Mouse (Mus musculus) CH12.LX (cell line): ENCODE results near the gene Pde11a. TPM values are rescaled to one million over a fixed set of nuclear protein-coding genes. Genes with fewer than 3 reads are reported as not detected.

ENCODE experiments used
- DNase-seq: peaks from one replicate; pipeline ENCODE4 v3.0.0-alpha.2; 2013; ENCODE audit errors: extremely low read depth
- H3K27ac ChIP-seq: 2 replicates; pipeline ENCODE4 v1.5.1; 2012; ENCODE audit warnings: low read depth, mild to moderate bottlenecking, control low read depth, moderate library complexity; ENCODE audit not compliant: insufficient read depth
- H3K27me3 ChIP-seq: replicated peaks from 2 replicates; pipeline ENCODE3; 2012; ENCODE audit warnings: inconsistent platforms
- H3K36me3 ChIP-seq, 2 experiments: replicated peaks in 1 of 2; 2 replicates each; pipeline versions ENCODE3 to v1.6.1; 2012; ENCODE audit warnings: inconsistent platforms in 1 of 2, low read length in 1 of 2, mild to moderate bottlenecking in 1 of 2, mixed read lengths in 1 of 2, moderate library complexity in 1 of 2; ENCODE audit not compliant: control insufficient read depth in 1 of 2, insufficient read depth in 1 of 2
- H3K4me1 ChIP-seq, 2 experiments: 2 replicates each; pipeline ENCODE4 v1.6.1; 2012; ENCODE audit warnings: inconsistent platforms in 1 of 2, moderate library complexity in 1 of 2; ENCODE audit not compliant: insufficient read depth in 2 of 2, control insufficient read depth in 1 of 2
- H3K4me2 ChIP-seq: 2 replicates; pipeline ENCODE4 v1.6.1; 2012; ENCODE audit warnings: low read depth, mild to moderate bottlenecking, control low read depth; ENCODE audit not compliant: poor library complexity, insufficient read depth, severe bottlenecking
- H3K4me3 ChIP-seq, 3 experiments: fragments of 150-350 bp in 1 of 3; sonication (generic) in 1 of 3; replicated peaks in 1 of 3; 2 replicates each; pipeline versions ENCODE3 to v1.5.1; 2011 to 2012; ENCODE audit warnings: low read depth in 2 of 3, low read length in 2 of 3, mild to moderate bottlenecking in 2 of 3, moderate library complexity in 2 of 3, control low read depth in 1 of 3, improper control_type of control experiment in 1 of 3, inconsistent platforms in 1 of 3, mixed read lengths in 1 of 3; ENCODE audit not compliant: poor library complexity in 1 of 3
- H3K79me2 ChIP-seq: replicated peaks from 2 replicates; pipeline ENCODE4 v1.6.1; 2012; ENCODE audit warnings: mild to moderate bottlenecking, moderate library complexity; ENCODE audit not compliant: control insufficient read depth, poor library complexity, insufficient read depth, severe bottlenecking; ENCODE audit errors: extremely low read depth
- H3K9ac ChIP-seq: 2 replicates; pipeline ENCODE4 v1.6.1; 2012; ENCODE audit warnings: low read depth, mild to moderate bottlenecking, control low read depth, moderate library complexity; ENCODE audit not compliant: insufficient read depth
- H3K9me3 ChIP-seq: replicated peaks from 2 replicates; pipeline ENCODE3; 2012; ENCODE audit warnings: low read length, inconsistent platforms, mixed read lengths
- CHD1 ChIP-seq: IDR thresholded peaks from 2 replicates; pipeline ENCODE4 v1.6.1; 2012; ENCODE audit warnings: low read depth, low read length, improper control_type of control experiment, inconsistent platforms
- CHD2 ChIP-seq: IDR thresholded peaks from 2 replicates; pipeline ENCODE4 v1.6.1; 2011; ENCODE audit warnings: low read length, improper control_type of control experiment
- CTCF ChIP-seq, 2 experiments: IDR thresholded peaks in 1 of 2; conservative IDR thresholded peaks in 1 of 2; 2 replicates each; pipeline ENCODE4 v1.5.1; 2011 to 2012; ENCODE audit warnings: low read depth in 2 of 2, low read length in 2 of 2, improper control_type of control experiment in 1 of 2, inconsistent platforms in 1 of 2, mild to moderate bottlenecking in 1 of 2, moderate library complexity in 1 of 2
- E2F4 ChIP-seq: IDR thresholded peaks from 2 replicates; pipeline ENCODE4 v1.6.1; 2011; ENCODE audit warnings: low read depth, low read length, improper control_type of control experiment; ENCODE audit not compliant: insufficient replicate concordance
- HCFC1 ChIP-seq: IDR thresholded peaks from 2 replicates; pipeline ENCODE4 v1.6.1; 2012; ENCODE audit warnings: low read depth, mild to moderate bottlenecking, inconsistent platforms, low read length, improper control_type of control experiment
- IRF4 ChIP-seq: IDR thresholded peaks from 2 replicates; pipeline ENCODE4 v1.6.1; 2014; ENCODE audit warnings: low read depth, mild to moderate bottlenecking, inconsistent platforms, low read length, improper control_type of control experiment
- MAX ChIP-seq: IDR thresholded peaks from 2 replicates; pipeline ENCODE4 v1.6.1; 2011; ENCODE audit warnings: low read length, improper control_type of control experiment
- MYC ChIP-seq: IDR thresholded peaks from 2 replicates; pipeline ENCODE4 v1.6.1; 2011; ENCODE audit warnings: low read depth, mild to moderate bottlenecking, improper control_type of control experiment, low read length
- NRF1 ChIP-seq: IDR thresholded peaks from 2 replicates; pipeline ENCODE4 v1.6.1; 2014; ENCODE audit warnings: low read depth, mild to moderate bottlenecking, inconsistent platforms, low read length, improper control_type of control experiment, moderate library complexity
- RAD21 ChIP-seq: IDR thresholded peaks from 2 replicates; pipeline ENCODE4 v1.6.1; 2011; ENCODE audit warnings: low read depth, mild to moderate bottlenecking, low read length, improper control_type of control experiment, moderate library complexity
- SIN3A ChIP-seq: IDR thresholded peaks from 2 replicates; pipeline ENCODE4 v1.6.1; 2012; ENCODE audit warnings: low read length, improper control_type of control experiment, inconsistent platforms
- SMC3 ChIP-seq: IDR thresholded peaks from 2 replicates; pipeline ENCODE4 v1.6.1; 2011; ENCODE audit warnings: low read depth, low read length, improper control_type of control experiment
- TCF12 ChIP-seq: IDR thresholded peaks from 2 replicates; pipeline ENCODE4 v1.6.1; 2014; ENCODE audit warnings: low read depth, mild to moderate bottlenecking, inconsistent platforms, low read length, improper control_type of control experiment
- ZC3H11A ChIP-seq: IDR thresholded peaks from 2 replicates; pipeline ENCODE4 v1.6.1; 2012; ENCODE audit warnings: low read depth, mild to moderate bottlenecking, inconsistent platforms, low read length, improper control_type of control experiment
- dilution Hi-C: fragments of 300-500 bp; cut with MboI; formaldehyde crosslinking; loops from 2 replicates; pipeline ENCODE4 v1.14.3; 2020; ENCODE audit warnings: low sequenced_read_pairs; ENCODE audit not compliant: extremely low pct_unique_long_range_greater_than_20kb, extremely low pct_ligation_motif_present
- in situ Hi-C: fragments of 300-500 bp; cut with MboI; formaldehyde crosslinking; loops from 3 replicates; pipeline ENCODE4 v1.14.3; 2019; ENCODE audit warnings: low sequenced_read_pairs, low pct_ligation_motif_present, low pct_unique_long_range_greater_than_20kb, mixed read lengths
- polyA plus RNA-seq: library from polyadenylated mRNA; unstranded; fragments of >175 nt; gene quantifications from 2 replicates; pipeline ENCODE4 v1.2.1, GENCODE M21; 2012; ENCODE audit warnings: low read depth; ENCODE audit not compliant: insufficient read length
- total RNA-seq, 2 experiments: library from RNA; depleted of rRNA; stranded (reverse); fragments of 300-350 nt in 1 of 2; fragments of >200 nt in 1 of 2; gene quantifications; 2 replicates each; pipeline ENCODE4 v1.2.3; 2012 to 2014

Pde11a gene
- total and polyA plus RNA-seq, 3 experiments: 0.14 to 0.38 (median 0.21) TPM

DNA sequence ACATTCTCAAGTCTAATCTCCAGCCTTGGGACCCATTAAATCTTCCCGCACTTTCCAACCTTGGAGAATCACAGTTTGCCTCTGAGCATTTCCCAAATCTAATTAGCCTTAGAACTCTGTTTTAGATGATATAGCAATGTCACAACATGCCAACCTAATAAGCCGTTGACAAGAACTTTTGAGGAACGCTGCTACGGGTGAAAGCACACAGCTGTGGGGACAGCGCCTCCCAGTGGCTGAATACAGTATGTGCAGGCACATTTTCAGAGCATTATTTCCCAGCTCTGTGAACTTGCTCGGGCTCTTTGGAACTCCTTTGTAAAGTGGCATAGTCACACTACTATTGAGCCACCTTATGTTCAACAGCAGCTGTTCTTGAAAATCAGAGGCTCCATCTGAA lies 223.8 kb downstream of the Pde11a start:
- in situ Hi-C loops: no loop called here
- Histone ChIP-seq H3K4me1 (peaks cover 0 to 5% of the 10 kb centered on the region in 2 experiments; a peak in 2 of 4 replicates), H3K4me3 (no peak overlapping the region), H3K36me3 (no peaks in the 10 kb centered on the region), H3K79me2 (no peaks in the 10 kb centered on the region), H3K9ac (no peak overlapping the region), H3K27me3 (no peaks in the 10 kb centered on the region), H3K27ac (no peak overlapping the region), H3K9me3 (no peaks in the 10 kb centered on the region), H3K4me2 (no peak overlapping the region; the same call in 1 of the 2 replicates)
- TF ChIP-seq NRF1 (no peak), MAX (no peak), CTCF (conservative IDR thresholded peaks at IDR 0.05 in 1 of 2, IDR thresholded peaks at IDR 0.05 in 1 of 2; ENCODE audit: low read depth in 2 of 2, low read length in 2 of 2) (peak; percentile 95 to 99), RAD21 (peak; percentile 84), ZC3H11A (peak; percentile 28; the same call in 1 of the 2 replicates), E2F4 (no peak), HCFC1 (no peak), MYC (0 out of 2 replicates have a peak, but pooled peaks have one; percentile 54), SIN3A (no peak), SMC3 (peak; percentile 77), CHD2 (no peak), IRF4 (peak; percentile 46; the same call in 1 of the 2 replicates), TCF12 (0 out of 2 replicates have a peak, but pooled peaks have one; percentile 26)
- peak; percentile 60 for DNase-seq
- dilution Hi-C loops: no loop called here

DNA sequence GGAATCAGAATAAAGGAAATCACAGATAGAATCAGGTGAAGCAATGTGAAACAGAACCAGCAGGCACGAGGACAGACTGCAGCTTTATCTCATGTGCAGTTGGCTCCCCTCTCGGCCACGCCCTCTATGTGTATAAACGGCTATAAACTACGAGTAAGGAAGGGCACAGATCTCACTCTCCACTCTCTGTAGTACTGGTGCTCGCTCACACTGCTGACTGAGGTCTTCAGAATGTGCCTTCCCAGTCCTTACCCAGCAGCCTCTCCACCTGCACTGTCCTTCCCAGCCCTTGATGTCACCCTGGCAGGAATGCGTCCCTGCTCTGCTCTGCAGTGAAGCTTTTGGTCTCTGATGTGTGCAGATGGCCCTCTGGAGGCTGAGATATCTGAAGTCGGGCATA lies 228.9 kb downstream of the Pde11a start:
- H3K4me2 ChIP-seq: no peak overlapping the region; the same call in 1 of the 2 replicates
- H3K36me3 ChIP-seq: no peaks in the 10 kb centered on the region
- H3K9me3 ChIP-seq: no peaks in the 10 kb centered on the region
- H3K79me2 ChIP-seq: no peaks in the 10 kb centered on the region
- no peak overlapping the region for H3K9ac ChIP-seq
- TF ChIP-seq CHD1: no peak
- TF ChIP-seq CTCF (conservative IDR thresholded peaks at IDR 0.05 in 1 of 2, IDR thresholded peaks at IDR 0.05 in 1 of 2; ENCODE audit: low read depth in 2 of 2, low read length in 2 of 2): 0 out of 4 replicates have a peak, but pooled peaks of 1 of the 2 experiments have one; percentile 7
- H3K27me3 ChIP-seq: no peaks in the 10 kb centered on the region
- no peak for DNase-seq
- H3K27ac ChIP-seq: no peak overlapping the region
- in situ Hi-C loops: loop anchor here (10.0 kb wide), 1 partner anchor 125 kb away; the partner anchor contains the start of gene Ttc30a1
- H3K4me1 ChIP-seq: peaks cover 0 to 3% of the 10 kb centered on the region in 2 experiments; a peak in 1 of 4 replicates
- dilution Hi-C loops: no loop called here
- H3K4me3 ChIP-seq: no peak overlapping the region
